Mouse (Mus musculus): ENCODE results near the gene Grap2. TPM values are rescaled to one million over a fixed set of nuclear protein-coding genes. Genes with fewer than 3 reads are reported as not detected.

Grap2 gene
- polyA plus RNA-seq (2012; fragmentation: generic; extraction: Trizol) = not detected

DNA sequence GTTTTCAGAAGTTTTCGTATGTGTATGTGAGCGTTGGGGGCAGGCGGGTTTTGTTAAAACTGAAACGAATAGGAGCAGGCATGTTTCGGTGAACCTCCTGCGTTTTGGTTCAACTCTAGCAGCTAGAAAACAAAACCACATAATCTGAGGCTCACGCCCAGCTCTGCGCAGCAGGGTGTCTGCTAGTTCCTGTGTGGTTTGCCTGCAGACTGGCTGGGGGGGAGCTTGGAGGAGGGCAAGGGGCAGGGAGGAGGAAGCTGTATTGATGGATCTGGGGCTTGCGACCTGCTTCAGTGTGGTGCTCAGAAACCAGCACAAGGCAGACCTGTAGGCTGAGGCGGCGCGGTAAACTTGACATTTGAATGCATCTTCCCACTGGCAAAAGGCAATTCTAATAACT lies at the start of gene Grap2:
Gene Grap2 (plus strand): TSS at position 304 of the 400 bp plus-strand sequence.
- Histone ChIP-seq H3K4me2 (ENCODE audit: low read depth) (no peak within 1 kb of the TSS), H3K4me3 (no peak within 1 kb of the TSS), H3ac (ENCODE audit: control insufficient read depth, insufficient read length) (no peak within 1 kb of the TSS), H3K27me3 (ENCODE audit: control insufficient read depth, insufficient read depth, insufficient read length) (peaks cover 23% of the 10 kb centered on the region), H3K79me2 (ENCODE audit: control insufficient read depth, insufficient read depth) (no peaks in the 10 kb centered on the region), H3K36me3 (ENCODE audit: control insufficient read depth, insufficient read depth) (no peaks in the 10 kb centered on the region)
- TF ChIP-seq TCF12 (IDR thresholded peaks at IDR 0.05; ENCODE audit: insufficient read depth, poor library complexity, severe bottlenecking) = no peak
- TF ChIP-seq POLR2A (IDR thresholded peaks at IDR 0.05; ENCODE audit: insufficient read length, low read depth) = no peak
- TF ChIP-seq MYOD1 (IDR thresholded peaks at IDR 0.05; ENCODE audit: control insufficient read depth in 1 of 3, insufficient read length in 2 of 3, low read depth in 2 of 3) = no peak
- no peak for TF ChIP-seq REST (IDR thresholded peaks at IDR 0.05; ENCODE audit: insufficient read depth, insufficient read length)
- no peak for TF ChIP-seq SRF (IDR thresholded peaks at IDR 0.05; ENCODE audit: control insufficient read depth, insufficient read length, low read depth)
- TF ChIP-seq MAX (IDR thresholded peaks at IDR 0.05; ENCODE audit: low read depth) = no peak
- TF ChIP-seq MYOG (IDR thresholded peaks at IDR 0.05; ENCODE audit: control insufficient read depth in 1 of 3, insufficient read depth in 1 of 3, insufficient read length in 2 of 3, low read depth in 2 of 3) = no peak
- TF ChIP-seq POLR2AphosphoS2 (IDR thresholded peaks at IDR 0.05; ENCODE audit: insufficient read length, low read depth) = no peak
- TF ChIP-seq CEBPB (IDR thresholded peaks at IDR 0.05; ENCODE audit: insufficient read depth, poor library complexity, severe bottlenecking) = no peak
- no peak for TF ChIP-seq E2F4 (IDR thresholded peaks at IDR 0.05; ENCODE audit: insufficient read depth)

DNA sequence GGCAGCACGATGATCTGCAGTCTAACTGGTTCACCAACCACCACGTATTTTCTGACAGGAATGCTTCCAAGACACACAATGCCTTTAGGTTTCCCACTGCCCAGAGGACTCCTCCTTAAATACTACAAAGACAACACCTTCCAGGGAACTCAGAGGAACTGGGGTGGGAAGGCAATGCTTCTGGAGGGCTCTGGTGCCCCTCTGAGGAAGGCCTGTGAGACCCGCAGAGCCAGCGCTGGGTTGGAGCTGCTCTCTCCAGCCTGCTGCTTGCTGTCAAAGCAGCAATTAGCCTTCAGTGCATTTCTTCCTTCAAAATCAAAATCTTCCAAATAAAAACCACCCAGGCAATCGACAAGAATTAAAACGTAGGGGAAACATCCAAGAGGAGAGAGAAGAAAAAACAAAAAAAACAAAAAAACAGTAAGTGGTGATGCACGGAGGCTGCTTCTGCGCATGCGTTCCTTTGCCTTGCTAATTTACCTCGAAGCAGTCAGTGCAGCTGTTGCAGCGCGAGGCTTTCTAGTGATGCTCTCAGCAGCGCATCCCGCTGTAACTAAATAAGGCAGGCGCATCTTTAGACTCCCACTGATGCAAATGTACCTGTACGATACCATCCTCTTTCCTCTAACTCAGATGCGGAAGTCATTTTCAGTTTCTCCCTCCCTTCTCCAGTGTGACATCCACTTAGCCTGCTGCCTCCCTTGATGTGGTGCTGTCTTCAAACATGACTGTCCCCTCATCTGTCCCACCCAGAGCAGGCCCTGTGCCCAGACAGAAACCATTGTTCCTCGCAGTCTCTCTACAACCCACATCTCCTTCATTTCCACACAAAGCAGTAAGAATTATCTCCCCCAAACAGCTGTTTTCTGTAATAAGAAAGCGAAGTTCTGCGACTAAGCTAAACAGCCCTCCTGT lies 42.2 kb upstream of the Grap2 start:
- Histone ChIP-seq H3K36me3 (ENCODE audit: control insufficient read depth, insufficient read depth) (no peaks in the 10 kb centered on the region), H3K4me2 (ENCODE audit: low read depth) (no peak overlapping the region), H3K4me3 (no peak overlapping the region), H3K79me2 (ENCODE audit: control insufficient read depth, insufficient read depth) (no peaks in the 10 kb centered on the region), H3ac (ENCODE audit: control insufficient read depth, insufficient read length) (no peak overlapping the region), H3K27me3 (ENCODE audit: control insufficient read depth, insufficient read depth, insufficient read length) (peaks cover 13% of the 10 kb centered on the region)
- TF ChIP-seq REST (IDR thresholded peaks at IDR 0.05; ENCODE audit: insufficient read depth, insufficient read length) (no peak), TCF12 (IDR thresholded peaks at IDR 0.05; ENCODE audit: insufficient read depth, poor library complexity, severe bottlenecking) (no peak), MYOD1 (IDR thresholded peaks at IDR 0.05; ENCODE audit: control insufficient read depth in 1 of 3, insufficient read length in 2 of 3, low read depth in 2 of 3) (no peak), SRF (IDR thresholded peaks at IDR 0.05; ENCODE audit: control insufficient read depth, insufficient read length, low read depth) (no peak), MAX (IDR thresholded peaks at IDR 0.05; ENCODE audit: low read depth) (no peak), MYOG (IDR thresholded peaks at IDR 0.05; ENCODE audit: control insufficient read depth in 1 of 3, insufficient read depth in 1 of 3, insufficient read length in 2 of 3, low read depth in 2 of 3) (no peak), USF1 (IDR thresholded peaks at IDR 0.05; ENCODE audit: low read depth) (no peak), E2F4 (IDR thresholded peaks at IDR 0.05; ENCODE audit: insufficient read depth) (no peak), POLR2A (IDR thresholded peaks at IDR 0.05; ENCODE audit: insufficient read length, low read depth) (no peak), CEBPB (IDR thresholded peaks at IDR 0.05; ENCODE audit: insufficient read depth, poor library complexity, severe bottlenecking) (no peak), TCF3 (IDR thresholded peaks at IDR 0.05; ENCODE audit: insufficient read length, low read depth) (no peak), POLR2AphosphoS2 (IDR thresholded peaks at IDR 0.05; ENCODE audit: insufficient read length, low read depth) (no peak)

- no peak for TF ChIP-seq TCF3 (IDR thresholded peaks at IDR 0.05; ENCODE audit: insufficient read length, low read depth)
- TF ChIP-seq E2F4 (IDR thresholded peaks at IDR 0.05; ENCODE audit: insufficient read depth) = no peak
- TF ChIP-seq POLR2AphosphoS2 (IDR thresholded peaks at IDR 0.05; ENCODE audit: insufficient read length, low read depth) = no peak
- no peak for TF ChIP-seq MAX (IDR thresholded peaks at IDR 0.05; ENCODE audit: low read depth)
- no peak for TF ChIP-seq TCF12 (IDR thresholded peaks at IDR 0.05; ENCODE audit: insufficient read depth, poor library complexity, severe bottlenecking)
- no peak for TF ChIP-seq CEBPB (IDR thresholded peaks at IDR 0.05; ENCODE audit: insufficient read depth, poor library complexity, severe bottlenecking)
- TF ChIP-seq MYOD1 (IDR thresholded peaks at IDR 0.05; ENCODE audit: control insufficient read depth in 1 of 3, insufficient read length in 2 of 3, low read depth in 2 of 3) = no peak
- TF ChIP-seq SRF (IDR thresholded peaks at IDR 0.05; ENCODE audit: control insufficient read depth, insufficient read length, low read depth) = no peak
- no peak for TF ChIP-seq POLR2A (IDR thresholded peaks at IDR 0.05; ENCODE audit: insufficient read length, low read depth)
- TF ChIP-seq REST (IDR thresholded peaks at IDR 0.05; ENCODE audit: insufficient read depth, insufficient read length) = no peak
- no peak for TF ChIP-seq MYOG (IDR thresholded peaks at IDR 0.05; ENCODE audit: control insufficient read depth in 1 of 3, insufficient read depth in 1 of 3, insufficient read length in 2 of 3, low read depth in 2 of 3)
- no peak for TF ChIP-seq USF1 (IDR thresholded peaks at IDR 0.05; ENCODE audit: low read depth)
- Histone ChIP-seq H3K36me3 (ENCODE audit: control insufficient read depth, insufficient read depth) (no peaks in the 10 kb centered on the region), H3K4me3 (no peak overlapping the region), H3K4me2 (ENCODE audit: low read depth) (no peak overlapping the region), H3K79me2 (ENCODE audit: control insufficient read depth, insufficient read depth) (no peaks in the 10 kb centered on the region), H3K27me3 (ENCODE audit: control insufficient read depth, insufficient read depth, insufficient read length) (peaks cover 13% of the 10 kb centered on the region), H3ac (ENCODE audit: control insufficient read depth, insufficient read length) (no peak overlapping the region)
Measured at GRCm38 (mm10) chr15:80531026-80531425, 41.4 kb upstream of the Grap2 start.

DNA sequence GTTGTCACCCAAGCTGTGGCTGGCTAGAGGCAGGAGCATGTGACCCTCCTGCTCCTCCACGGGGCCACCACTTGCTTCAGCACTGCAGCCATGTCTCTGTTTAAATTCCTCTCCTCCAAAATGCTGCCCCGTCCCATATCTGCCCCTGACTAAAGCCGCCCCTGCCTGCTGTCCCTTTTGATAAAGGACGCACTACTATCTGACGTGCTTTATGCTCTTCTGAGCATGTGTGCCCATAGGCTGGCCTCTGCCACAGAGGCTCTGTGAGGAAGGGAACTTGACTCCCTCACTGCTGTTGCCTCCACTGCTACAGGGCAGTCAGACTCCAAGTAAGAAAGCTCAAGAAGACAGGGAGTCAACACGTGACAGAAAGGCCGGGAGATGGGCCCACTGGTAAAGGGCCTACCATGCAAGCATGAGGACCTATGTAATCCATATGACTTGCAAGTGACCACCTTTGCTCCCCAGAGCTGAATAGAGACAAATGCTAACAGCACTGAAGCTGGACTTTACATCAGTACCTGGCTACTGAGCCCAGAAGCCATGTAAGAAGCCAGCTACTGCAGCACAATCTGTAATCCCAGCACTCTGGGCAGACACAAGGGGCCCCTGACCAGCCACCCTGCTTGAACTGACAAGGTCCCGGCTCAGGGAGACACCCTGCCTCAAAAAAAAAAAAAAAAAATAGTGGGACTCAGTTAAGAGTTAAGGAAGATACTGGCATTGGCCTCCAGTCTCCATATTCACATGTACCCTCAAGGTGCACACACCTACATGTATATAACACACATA lies 39.9 kb upstream of the Grap2 start:
- no peaks in the 10 kb centered on the region for H3K79me2 ChIP-seq (ENCODE audit: control insufficient read depth, insufficient read depth)
- no peaks in the 10 kb centered on the region for H3K36me3 ChIP-seq (ENCODE audit: control insufficient read depth, insufficient read depth)
- H3K27me3 ChIP-seq (ENCODE audit: control insufficient read depth, insufficient read depth, insufficient read length) = peaks cover 13% of the 10 kb centered on the region

More for the DNA sequence above, 39.9 kb upstream of the Grap2 start:
- H3K4me3 ChIP-seq = no peak overlapping the region
- TF ChIP-seq TCF3 (IDR thresholded peaks at IDR 0.05; ENCODE audit: insufficient read length, low read depth) (no peak), MYOG (IDR thresholded peaks at IDR 0.05; ENCODE audit: control insufficient read depth in 1 of 3, insufficient read depth in 1 of 3, insufficient read length in 2 of 3, low read depth in 2 of 3) (no peak), POLR2AphosphoS2 (IDR thresholded peaks at IDR 0.05; ENCODE audit: insufficient read length, low read depth) (no peak), E2F4 (IDR thresholded peaks at IDR 0.05; ENCODE audit: insufficient read depth) (no peak), TCF12 (IDR thresholded peaks at IDR 0.05; ENCODE audit: insufficient read depth, poor library complexity, severe bottlenecking) (no peak), USF1 (IDR thresholded peaks at IDR 0.05; ENCODE audit: low read depth) (no peak), SRF (IDR thresholded peaks at IDR 0.05; ENCODE audit: control insufficient read depth, insufficient read length, low read depth) (no peak), CEBPB (IDR thresholded peaks at IDR 0.05; ENCODE audit: insufficient read depth, poor library complexity, severe bottlenecking) (no peak), MAX (IDR thresholded peaks at IDR 0.05; ENCODE audit: low read depth) (no peak), REST (IDR thresholded peaks at IDR 0.05; ENCODE audit: insufficient read depth, insufficient read length) (no peak)
- no peak overlapping the region for H3K4me2 ChIP-seq (ENCODE audit: low read depth)
- no peak overlapping the region for H3ac ChIP-seq (ENCODE audit: control insufficient read depth, insufficient read length)

Measured in myocyte (in vitro differentiated cells).